Mouse (Mus musculus): ENCODE data around the gene Igfals. TPM values are rescaled to one million over a fixed set of nuclear protein-coding genes. Genes with fewer than 3 reads are reported as not detected.

Gene Igfals
- polyA plus RNA-seq, 1 experiment from 2014 or later: 0.27 TPM

GRCm38 (mm10) chr17:24873695-24874404 lies 8.1 kb downstream of the Igfals start:
- H3K9me3 ChIP-seq: no peaks in the 10 kb centered on the region
- H3K27ac ChIP-seq (replicated peaks): no peak overlapping the region
- H3K4me2 ChIP-seq (replicated peaks): no peak overlapping the region
- H3K4me1 ChIP-seq: no peaks in the 10 kb centered on the region
- H3K36me3 ChIP-seq: no peaks in the 10 kb centered on the region
- no peak overlapping the region for H3K4me3 ChIP-seq
- ATAC-seq (ENCODE audit: low FRiP score, low read depth): no peak
- no peak overlapping the region for H3K9ac ChIP-seq (replicated peaks)
- WGBS: 48% methylated on average over 4 of the region's 4 CpGs
- H3K27me3 ChIP-seq: no peaks in the 10 kb centered on the region; the same call in 1 of the 2 replicates

- Histone ChIP-seq H3K4me3 (no peak overlapping the region), H3K9ac (replicated peaks) (no peak overlapping the region), H3K9me3 (no peaks in the 10 kb centered on the region), H3K36me3 (no peaks in the 10 kb centered on the region), H3K27me3 (no peaks in the 10 kb centered on the region; the same call in 1 of the 2 replicates), H3K27ac (replicated peaks) (no peak overlapping the region), H3K4me2 (replicated peaks) (no peak overlapping the region), H3K4me1 (no peaks in the 10 kb centered on the region)
- ATAC-seq (ENCODE audit: low FRiP score, low read depth): no peak
- WGBS: 39% methylated on average over 1 of the region's 1 CpGs
Observed at GRCm38 (mm10) chr17:24874405-24874745, 8.6 kb downstream of the Igfals start.

GRCm38 (mm10) chr17:24874989-24875388 lies 9.2 kb downstream of the Igfals start:
- no peaks in the 10 kb centered on the region; the same call in 1 of the 2 replicates for H3K27me3 ChIP-seq
- H3K36me3 ChIP-seq: no peaks in the 10 kb centered on the region
- 74% methylated on average over 8 of the region's 8 CpGs for WGBS
- no peak overlapping the region for H3K4me3 ChIP-seq
- ATAC-seq (ENCODE audit: low FRiP score, low read depth): no peak
- H3K4me2 ChIP-seq (replicated peaks): no peak overlapping the region
- no peaks in the 10 kb centered on the region for H3K9me3 ChIP-seq
- H3K27ac ChIP-seq (replicated peaks): no peak overlapping the region
- H3K4me1 ChIP-seq: no peaks in the 10 kb centered on the region
- no peak overlapping the region for H3K9ac ChIP-seq (replicated peaks)

- WGBS: 67% methylated on average over 10 of the region's 10 CpGs
- no peak for ATAC-seq (ENCODE audit: low FRiP score, low read depth)
- no peak overlapping the region; the same call in 1 of the 2 replicates for H3K9ac ChIP-seq (replicated peaks)
- no peaks in the 10 kb centered on the region for H3K4me1 ChIP-seq
- no peaks in the 10 kb centered on the region for H3K36me3 ChIP-seq
- H3K9me3 ChIP-seq: no peaks in the 10 kb centered on the region
- no peak overlapping the region for H3K4me2 ChIP-seq (replicated peaks)
- no peak overlapping the region for H3K4me3 ChIP-seq
- no peak overlapping the region for H3K27ac ChIP-seq (replicated peaks)
- H3K27me3 ChIP-seq: no peaks in the 10 kb centered on the region; the same call in 1 of the 2 replicates
Observed at GRCm38 (mm10) chr17:24877336-24878116, 11.7 kb downstream of the Igfals start.

GRCm38 (mm10) chr17:24878117-24878397 lies 12.3 kb downstream of the Igfals start:
- H3K36me3 ChIP-seq: peaks cover 4% of the 10 kb centered on the region
- no peak overlapping the region; the same call in 1 of the 2 replicates for H3K9ac ChIP-seq (replicated peaks)
- no peaks in the 10 kb centered on the region for H3K4me1 ChIP-seq
- H3K27ac ChIP-seq (replicated peaks): no peak overlapping the region
- ATAC-seq (ENCODE audit: low FRiP score, low read depth): no peak
- no peak overlapping the region for H3K4me3 ChIP-seq
- H3K4me2 ChIP-seq (replicated peaks): no peak overlapping the region
- no peaks in the 10 kb centered on the region; the same call in 1 of the 2 replicates for H3K27me3 ChIP-seq
- no peaks in the 10 kb centered on the region for H3K9me3 ChIP-seq
- 43% methylated on average over 5 of the region's 5 CpGs for WGBS

GRCm38 (mm10) chr17:24878531-24878930 lies 12.7 kb downstream of the Igfals start:
- Histone ChIP-seq H3K4me1 (no peaks in the 10 kb centered on the region), H3K27me3 (no peaks in the 10 kb centered on the region; the same call in 1 of the 2 replicates), H3K36me3 (peaks cover 9% of the 10 kb centered on the region), H3K9me3 (no peaks in the 10 kb centered on the region), H3K4me3 (no peak overlapping the region), H3K9ac (replicated peaks) (no peak overlapping the region; the same call in 1 of the 2 replicates), H3K4me2 (replicated peaks) (no peak overlapping the region), H3K27ac (replicated peaks) (no peak overlapping the region)
- 74% methylated on average over 8 of the region's 8 CpGs for WGBS
- no peak for ATAC-seq (ENCODE audit: low FRiP score, low read depth)

GRCm38 (mm10) chr17:24881738-24882440 lies 16.1 kb downstream of the Igfals start:
- Histone ChIP-seq H3K4me2 (replicated peaks) (no peak overlapping the region), H3K27ac (replicated peaks) (no peak overlapping the region), H3K9me3 (no peaks in the 10 kb centered on the region), H3K36me3 (peaks cover 18% of the 10 kb centered on the region), H3K4me1 (peaks cover 13% of the 10 kb centered on the region), H3K27me3 (no peaks in the 10 kb centered on the region; the same call in 1 of the 2 replicates), H3K9ac (replicated peaks) (no peak overlapping the region), H3K4me3 (no peak overlapping the region)
- ATAC-seq (ENCODE audit: low FRiP score, low read depth): no peak
- WGBS: 59% methylated on average over 7 of the region's 7 CpGs

GRCm38 (mm10) chr17:24884391-24884790 lies 18.6 kb downstream of the Igfals start:
- Histone ChIP-seq H3K9ac (replicated peaks) (no peak overlapping the region), H3K4me2 (replicated peaks) (no peak overlapping the region), H3K27ac (replicated peaks) (no peak overlapping the region), H3K36me3 (peaks cover 22% of the 10 kb centered on the region), H3K27me3 (no peaks in the 10 kb centered on the region), H3K9me3 (no peaks in the 10 kb centered on the region), H3K4me3 (no peak overlapping the region), H3K4me1 (peaks cover 29% of the 10 kb centered on the region)
- 91% methylated on average over 6 of the region's 6 CpGs for WGBS
- no peak for ATAC-seq (ENCODE audit: low FRiP score, low read depth)

- 25% methylated on average over 22 of the region's 22 CpGs for WGBS
- Histone ChIP-seq H3K9ac (replicated peaks) (peak overlapping the region; percentile 59), H3K4me1 (peaks cover 29% of the 10 kb centered on the region), H3K9me3 (no peaks in the 10 kb centered on the region), H3K4me2 (replicated peaks) (peak overlapping the region; percentile 90), H3K36me3 (peaks cover 32% of the 10 kb centered on the region), H3K27ac (replicated peaks) (no peak overlapping the region), H3K4me3 (peak overlapping the region; percentile 89), H3K27me3 (no peaks in the 10 kb centered on the region)
- no peak; the same call in none of the 2 replicates for ATAC-seq (ENCODE audit: low FRiP score, low read depth)
Observed at GRCm38 (mm10) chr17:24885356-24886133, 19.7 kb downstream of the Igfals start.

GRCm38 (mm10) chr17:24886134-24886931 lies 20.5 kb downstream of the Igfals start, which contains the start of the genes Nubp2 and Spsb3:
Gene Nubp2, minus strand, starts transcription at chr17:24886349.
Gene Spsb3, plus strand, starts transcription at chr17:24886643.
- Histone ChIP-seq H3K36me3 (peaks cover 40% of the 10 kb centered on the region), H3K27ac (replicated peaks) (peak within 1 kb of the TSS; percentile 69)

GRCm38 (mm10) chr17:24886932-24887271 lies 21.1 kb downstream of the Igfals start:
- ATAC-seq (ENCODE audit: low FRiP score, low read depth): peak; percentile 32; the same call in 1 of the 2 replicates
- peak overlapping the region; percentile 95 for H3K4me2 ChIP-seq (replicated peaks)
- peak overlapping the region; percentile 78 for H3K9ac ChIP-seq (replicated peaks)
- peak overlapping the region; percentile 89 for H3K4me3 ChIP-seq
- WGBS: under 1% methylated on average over 18 of the region's 18 CpGs
- H3K4me1 ChIP-seq: peaks cover 29% of the 10 kb centered on the region
- H3K27ac ChIP-seq (replicated peaks): peak overlapping the region; percentile 69
- no peaks in the 10 kb centered on the region for H3K27me3 ChIP-seq
- H3K9me3 ChIP-seq: no peaks in the 10 kb centered on the region
- peaks cover 46% of the 10 kb centered on the region for H3K36me3 ChIP-seq

More at GRCm38 (mm10) chr17:24886134-24886931, 20.5 kb downstream of the Igfals start, which contains the start of the genes Nubp2 and Spsb3:
- Histone ChIP-seq H3K9ac (replicated peaks) (peak within 1 kb of the TSS; percentile 78), H3K4me3 (peak within 1 kb of the TSS; percentile 89), H3K9me3 (no peaks in the 10 kb centered on the region), H3K27me3 (no peaks in the 10 kb centered on the region), H3K4me2 (replicated peaks) (peak within 1 kb of the TSS; percentile 95), H3K4me1 (peaks cover 29% of the 10 kb centered on the region)
- peak; percentile 98 for ATAC-seq (ENCODE audit: low FRiP score, low read depth)
- WGBS: under 1% methylated on average over 69 of the region's 69 CpGs

Data from midbrain, embryonic 12.5 days (tissue).